Mouse (Mus musculus) forebrain, embryonic 11.5 days (tissue): ENCODE measurements around the gene Cyp3a11. TPM values are rescaled to one million over a fixed set of nuclear protein-coding genes. Genes with fewer than 3 reads are reported as not detected.
"Not testable (repeated sequence)": the region's sequence is repeated elsewhere in the genome, so short reads cannot be mapped to it uniquely, and the experiment has no call there.

Experiments used
- ATAC-seq: fragments of 200-750 bp; cut with Nextera tagmentation; replicated peaks from 2 replicates; pipeline ENCODE4 v1.8.0; 2017; ENCODE audit warnings: moderate TSS enrichment; ENCODE audit not compliant: low FRiP score
- DNase-seq: peaks from one replicate; pipeline ENCODE4 v3.0.0-alpha.2; 2017; ENCODE audit warnings: low spot score
- H3K27ac ChIP-seq: fragments of 300-500 bp; sonication (generic); 2 replicates; pipeline ENCODE4 v1.5.1; 2014; ENCODE audit warnings: low read depth, low read length
- H3K27me3 ChIP-seq: fragments of 300-500 bp; sonication (generic); 2 replicates; pipeline ENCODE4 v1.6.1; 2014; ENCODE audit warnings: mild to moderate bottlenecking, low read length, mixed read lengths; ENCODE audit not compliant: control insufficient read depth, insufficient read depth
- H3K36me3 ChIP-seq: fragments of 300-500 bp; sonication (generic); 2 replicates; pipeline ENCODE4 v1.6.1; 2014; ENCODE audit warnings: mild to moderate bottlenecking, low read length, moderate library complexity, mixed read lengths; ENCODE audit not compliant: control insufficient read depth, insufficient read depth
- H3K4me1 ChIP-seq: fragments of 300-500 bp; sonication (generic); replicated peaks from 2 replicates; pipeline ENCODE4 v1.6.1; 2014; ENCODE audit warnings: low read length, mixed read lengths; ENCODE audit not compliant: control insufficient read depth, insufficient read depth
- H3K4me2 ChIP-seq: fragments of 300-500 bp; sonication (generic); 2 replicates; pipeline ENCODE4 v1.6.1; 2014; ENCODE audit warnings: low read depth, mild to moderate bottlenecking, low read length, moderate library complexity, mixed read lengths; ENCODE audit not compliant: severe bottlenecking
- H3K4me3 ChIP-seq: fragments of 300-500 bp; sonication (generic); 2 replicates; pipeline ENCODE4 v1.5.1; 2014; ENCODE audit warnings: low read depth, low read length
- H3K9ac ChIP-seq: fragments of 300-500 bp; sonication (generic); 2 replicates; pipeline ENCODE4 v1.6.1; 2014; ENCODE audit warnings: low read length
- H3K9me3 ChIP-seq: fragments of 300-500 bp; sonication (generic); 2 replicates; pipeline ENCODE4 v1.6.1; 2016; ENCODE audit warnings: low read length, mixed read lengths; ENCODE audit not compliant: control insufficient read depth
- WGBS: fragments of 180-500 bp; shearing (Covaris S2); extraction: QIAGEN DNeasy Blood & Tissue Kit; methylation state at CpG from one replicate; pipeline ENCODE4 v1.1.7; 2014; 5-methylcytosine and 5-hydroxymethylcytosine counted together
- polyA plus RNA-seq: library from polyadenylated mRNA; unstranded; fragments of >200 nt; fragmentation: Nextera tagmentation; extraction: Ambion mirVana; gene quantifications from 2 replicates; pipeline ENCODE4 v1.2.1, GENCODE M21; 2014

The Cyp3a11 gene
- polyA plus RNA-seq, 1 experiment from 2014 or later: not detected

- not testable (repeated sequence) for H3K4me2 ChIP-seq, ATAC-seq, H3K27ac ChIP-seq, H3K4me3 ChIP-seq, H3K27me3 ChIP-seq, DNase-seq, H3K9ac ChIP-seq, H3K36me3 ChIP-seq, H3K4me1 ChIP-seq
- H3K9me3 ChIP-seq: peaks cover 11% of the 10 kb centered on the region
These were observed 12.3 kb downstream of the Cyp3a11 start for GRCm38 (mm10) chr5:145867433-145867832.

- H3K27me3 ChIP-seq, ATAC-seq, H3K27ac ChIP-seq, H3K4me1 ChIP-seq, H3K9me3 ChIP-seq, H3K4me2 ChIP-seq, H3K36me3 ChIP-seq, H3K4me3 ChIP-seq, DNase-seq, H3K9ac ChIP-seq: not testable (repeated sequence)
- WGBS: 82% methylated on average over 2 of the region's 2 CpGs
These were observed 74.0 kb downstream of the Cyp3a11 start, which contains the start of gene Cyp3a44 for GRCm38 (mm10) chr5:145805796-145806195. TSS of gene Cyp3a44 (minus strand) at chr5:145805874.

Other genes starting within 250 kb of the Cyp3a11 start
- gene Cyp3a41a, start 159.8 kb downstream of the Cyp3a11 start, polyA plus RNA-seq: not detected in 2 replicates
- gene Cyp3a44, start 74.1 kb downstream of the Cyp3a11 start, polyA plus RNA-seq: not detected in 2 replicates
- gene Cyp3a25, start 129.7 kb upstream of the Cyp3a11 start, polyA plus RNA-seq: not detected in 2 replicates
- not detected in 2 replicates for gene Cyp3a59, start 199.3 kb upstream of the Cyp3a11 start, polyA plus RNA-seq